Mouse (Mus musculus) liver, embryonic 14.5 days (tissue): ENCODE measurements around the gene Gusb. TPM values are rescaled to one million over a fixed set of nuclear protein-coding genes. Genes with fewer than 3 reads are reported as not detected.

Experiments
- ATAC-seq: fragments of 200-750 bp; cut with Nextera tagmentation; 2 replicates; pipeline ENCODE4 v1.8.0; 2017; ENCODE audit warnings: moderate number of reproducible peaks, mild to moderate bottlenecking, moderate library complexity; ENCODE audit not compliant: insufficient read depth
- DNase-seq, 3 experiments: peaks; one replicate each; pipeline ENCODE4 v3.0.0-alpha.2; 2012 to 2013; ENCODE audit warnings: low read depth in 3 of 3, low spot score in 3 of 3
- H3K27ac ChIP-seq: fragments of 300-500 bp; sonication (generic); 2 replicates; pipeline ENCODE4 v1.5.1; 2014; ENCODE audit warnings: moderate library complexity, mild to moderate bottlenecking, control low read depth, inconsistent platforms
- H3K27me3 ChIP-seq: fragments of 300-500 bp; sonication (generic); 2 replicates; pipeline ENCODE4 v1.6.1; 2014; ENCODE audit warnings: mild to moderate bottlenecking, low read length, moderate library complexity; ENCODE audit not compliant: control insufficient read depth, insufficient read depth
- H3K36me3 ChIP-seq: fragments of 300-500 bp; sonication (generic); replicated peaks from 2 replicates; pipeline ENCODE4 v1.6.1; 2014; ENCODE audit warnings: low read depth; ENCODE audit not compliant: control insufficient read depth, insufficient read depth
- H3K4me1 ChIP-seq, 2 experiments: fragments of 200-500 bp in 1 of 2; fragments of 300-500 bp in 1 of 2; sonication (generic) in 1 of 2; replicated peaks; 2 replicates each; pipeline ENCODE4 v1.6.1; 2012 to 2014; ENCODE audit warnings: antibody characterized with exemption in 1 of 2, inconsistent platforms in 1 of 2, low read length in 1 of 2; ENCODE audit not compliant: control insufficient read depth in 2 of 2, insufficient read depth in 2 of 2
- H3K4me2 ChIP-seq: fragments of 300-500 bp; sonication (generic); 2 replicates; pipeline ENCODE4 v1.6.1; 2014; ENCODE audit warnings: low read depth, mild to moderate bottlenecking, control low read depth, moderate library complexity
- H3K4me3 ChIP-seq, 2 experiments: fragments of 200-500 bp in 1 of 2; fragments of 300-500 bp in 1 of 2; sonication (generic) in 1 of 2; 2 replicates each; pipeline ENCODE4 v1.5.1; 2012 to 2014; ENCODE audit warnings: low read depth in 2 of 2, low read length in 2 of 2, mild to moderate bottlenecking in 2 of 2, control low read depth in 1 of 2, inconsistent platforms in 1 of 2, moderate library complexity in 1 of 2; ENCODE audit not compliant: insufficient read depth in 1 of 2
- H3K9ac ChIP-seq: fragments of 300-500 bp; sonication (generic); replicated peaks from 2 replicates; pipeline ENCODE4 v1.6.1; 2014; ENCODE audit warnings: mild to moderate bottlenecking, control low read depth, moderate library complexity
- H3K9me3 ChIP-seq: fragments of 300-500 bp; sonication (generic); 2 replicates; pipeline ENCODE4 v1.6.1; 2016; ENCODE audit warnings: low read length, mixed read lengths; ENCODE audit not compliant: control insufficient read depth
- CTCF ChIP-seq: IDR thresholded peaks from 2 replicates; pipeline ENCODE4 v1.5.1; 2016; ENCODE audit warnings: antibody characterized with exemption, low read depth, control low read depth
- EP300 ChIP-seq: IDR thresholded peaks from 2 replicates; pipeline ENCODE4 v1.6.1; 2016; ENCODE audit warnings: antibody characterized with exemption, low read depth
- WGBS: fragments of 180-500 bp; shearing (Covaris S2); extraction: QIAGEN DNeasy Blood & Tissue Kit; methylation state at CpG from one replicate; pipeline ENCODE4 v1.1.7; 2014; ENCODE audit not compliant: insufficient replicate concordance; 5-methylcytosine and 5-hydroxymethylcytosine counted together
- polyA plus RNA-seq, 2 experiments: library from polyadenylated mRNA; depleted of rRNA in 1 of 2; stranded (reverse) in 1 of 2; unstranded in 1 of 2; fragments of >200 nt; fragmentation: Nextera tagmentation in 1 of 2; extraction: Ambion mirVana in 1 of 2; gene quantifications; 2 replicates each; pipeline versions ENCODE4 v1.2.1 to v1.2.3; 2012 to 2014

Gusb gene
- polyA plus RNA-seq, 2 experiments, result 18.7 to 37.9 TPM

DNA sequence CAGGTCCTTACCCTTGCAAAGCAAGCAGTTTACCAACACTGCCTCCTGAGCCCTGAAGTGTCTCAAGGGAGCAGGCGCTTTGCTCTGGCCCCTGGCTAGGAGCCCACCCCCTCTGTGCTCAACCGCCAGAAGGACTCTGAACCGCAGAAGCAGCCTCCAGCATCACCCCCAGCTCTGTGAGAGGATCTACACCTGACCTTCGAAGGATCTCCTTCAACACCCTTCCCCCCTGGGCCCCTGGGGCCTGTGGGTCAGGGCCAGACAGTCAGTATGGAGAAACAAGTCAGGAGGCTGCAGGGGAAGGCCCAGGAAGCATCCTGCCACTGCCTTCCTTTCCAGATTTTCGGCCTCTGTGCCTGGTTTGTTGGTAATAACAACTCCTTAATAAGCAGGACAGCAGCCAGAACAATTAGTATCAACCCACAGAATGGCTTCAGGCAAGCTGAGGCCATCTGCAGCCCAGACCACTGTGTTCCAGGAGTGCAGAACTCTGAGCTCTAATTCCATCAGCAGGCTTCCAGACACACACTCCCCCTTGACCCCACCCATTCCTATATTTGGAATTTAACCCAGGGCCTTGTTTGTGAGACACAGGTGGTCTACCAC lies 18.6 kb upstream of the Gusb start:
- peaks cover 0 to 7% of the 10 kb centered on the region in 2 experiments; a peak in 2 of 4 replicates for H3K4me1 ChIP-seq
- 63% methylated on average over 5 of the region's 5 CpGs for WGBS
- no peak overlapping the region for H3K9ac ChIP-seq
- H3K4me3 ChIP-seq, result no peak overlapping the region
- H3K27ac ChIP-seq, result no peak overlapping the region
- DNase-seq (no peak), ATAC-seq (no peak)
- no peaks in the 10 kb centered on the region for H3K9me3 ChIP-seq
- peak overlapping the region; percentile 8; the same call in 1 of the 2 replicates for H3K4me2 ChIP-seq
- no peaks in the 10 kb centered on the region for H3K36me3 ChIP-seq
- TF ChIP-seq CTCF (no peak), EP300 (no peak)
- H3K27me3 ChIP-seq, result no peaks in the 10 kb centered on the region

DNA sequence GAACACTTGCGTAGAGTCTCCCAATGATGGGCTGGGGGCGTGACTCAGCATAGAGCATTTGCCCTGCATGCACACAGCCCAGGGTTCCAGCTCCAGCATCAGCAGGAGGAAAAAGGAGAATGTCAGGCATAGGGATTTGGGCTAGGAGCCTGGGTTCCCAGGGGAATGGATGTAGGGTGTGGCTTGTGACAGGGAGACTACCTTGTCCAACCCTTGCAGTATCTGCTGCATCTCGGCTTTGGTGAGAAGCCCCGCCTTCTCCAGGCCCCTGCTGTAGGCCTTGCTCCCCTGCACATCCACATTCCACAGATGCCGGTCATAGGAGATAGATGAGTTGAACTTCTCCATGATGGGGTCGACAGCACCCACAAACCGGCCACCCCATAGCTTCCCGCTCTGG lies 16.6 kb upstream of the Gusb start:
- H3K9ac ChIP-seq, result no peak overlapping the region
- no peak overlapping the region for H3K27ac ChIP-seq
- H3K4me2 ChIP-seq, result no peak overlapping the region
- WGBS, result 70% methylated on average over 8 of the region's 8 CpGs
- H3K4me1 ChIP-seq, result peaks cover 0 to 5% of the 10 kb centered on the region in 2 experiments; a peak in 2 of 4 replicates
- no peaks in the 10 kb centered on the region for H3K27me3 ChIP-seq
- DNase-seq (no peak), ATAC-seq (no peak)
- no peaks in the 10 kb centered on the region for H3K9me3 ChIP-seq
- no peak overlapping the region for H3K4me3 ChIP-seq
- H3K36me3 ChIP-seq, result peaks cover 2% of the 10 kb centered on the region; the same call in 1 of the 2 replicates
- TF ChIP-seq EP300 (no peak), CTCF (no peak)

DNA sequence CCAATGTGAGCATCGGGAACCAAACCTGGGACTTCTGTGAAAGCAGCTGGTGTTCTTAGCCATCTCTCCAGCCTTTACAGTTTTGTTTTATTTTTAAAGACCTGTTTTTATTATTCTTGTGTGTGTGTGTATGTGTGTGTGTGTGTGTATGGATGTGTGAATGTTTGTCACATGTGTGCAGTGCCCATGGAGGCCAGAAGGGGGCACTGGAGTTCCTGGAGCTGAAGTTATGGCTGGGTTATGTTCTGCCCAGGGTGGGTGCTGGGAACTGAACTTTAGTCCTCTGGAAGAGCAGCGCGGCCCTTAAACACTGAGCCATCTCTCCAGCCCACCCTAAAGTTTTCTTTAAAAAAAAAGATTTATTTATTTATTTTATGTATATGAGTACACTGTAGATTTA lies 12.3 kb upstream of the Gusb start:
- no peak overlapping the region for H3K4me3 ChIP-seq
- TF ChIP-seq EP300 (no peak), CTCF (peak; percentile 52)
- no peak overlapping the region for H3K4me2 ChIP-seq
- peaks cover 4% of the 10 kb centered on the region; the same call in 1 of the 2 replicates for H3K36me3 ChIP-seq
- 88% methylated on average over 3 of the region's 3 CpGs for WGBS
- DNase-seq (no peak), ATAC-seq (no peak)
- no peaks in the 10 kb centered on the region for H3K4me1 ChIP-seq
- no peak overlapping the region for H3K27ac ChIP-seq
- H3K9ac ChIP-seq, result no peak overlapping the region
- H3K27me3 ChIP-seq, result no peaks in the 10 kb centered on the region
- peaks cover 4% of the 10 kb centered on the region for H3K9me3 ChIP-seq

DNA sequence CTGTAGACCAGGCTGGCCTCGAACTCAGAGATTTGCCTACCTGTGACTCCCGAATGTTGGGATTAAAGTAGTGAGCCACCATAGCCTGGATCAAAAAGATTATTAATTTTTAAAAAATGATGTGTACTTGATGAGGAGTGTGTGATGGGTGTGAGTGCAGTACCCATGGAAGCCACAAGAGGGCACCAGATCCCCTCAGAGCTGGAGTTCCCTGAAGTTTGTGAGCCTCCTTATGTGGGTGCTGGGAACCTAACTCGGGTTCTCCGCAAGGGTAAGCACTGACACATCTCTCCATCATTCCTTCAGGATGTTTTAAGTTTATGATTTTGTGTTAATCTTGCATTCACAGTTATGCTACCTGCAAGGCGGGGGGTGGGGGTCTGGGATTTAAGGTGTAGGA lies 8.1 kb upstream of the Gusb start:
- no peak for TF ChIP-seq EP300
- peak; percentile 79 for TF ChIP-seq CTCF
- 75% methylated on average over 5 of the region's 5 CpGs for WGBS
- H3K4me2 ChIP-seq, result no peak overlapping the region
- ATAC-seq (no peak), DNase-seq (no peak)
- H3K4me1 ChIP-seq, result no peaks in the 10 kb centered on the region
- no peak overlapping the region for H3K9ac ChIP-seq
- no peak overlapping the region for H3K4me3 ChIP-seq
- H3K27ac ChIP-seq, result no peak overlapping the region
- peaks cover 4% of the 10 kb centered on the region for H3K9me3 ChIP-seq
- H3K27me3 ChIP-seq, result no peaks in the 10 kb centered on the region
- H3K36me3 ChIP-seq, result peaks cover 4% of the 10 kb centered on the region; the same call in 1 of the 2 replicates

DNA sequence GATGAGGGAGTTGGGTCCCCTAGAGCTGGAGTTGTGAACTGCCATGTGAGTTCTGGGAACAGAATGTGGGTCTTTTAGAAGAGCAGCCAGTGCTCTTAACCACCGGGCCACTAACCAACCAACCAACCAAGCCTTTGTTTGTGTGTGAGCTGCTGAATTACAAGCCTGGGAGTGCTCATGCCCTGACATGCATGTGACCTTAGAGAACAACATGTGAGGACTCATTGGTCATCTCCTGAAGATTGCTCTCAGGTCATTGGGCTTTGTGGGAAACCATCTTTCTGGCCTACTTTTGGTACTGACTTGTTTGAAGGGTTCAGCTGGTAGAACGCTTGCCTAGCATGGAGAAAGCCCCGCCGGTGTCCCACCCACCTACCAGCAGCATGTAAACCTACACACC lies 6.9 kb upstream of the Gusb start:
- Histone ChIP-seq H3K9ac (no peak overlapping the region), H3K27me3 (no peaks in the 10 kb centered on the region), H3K4me3 (no peak overlapping the region), H3K4me2 (no peak overlapping the region), H3K36me3 (peaks cover 2% of the 10 kb centered on the region; the same call in 1 of the 2 replicates), H3K27ac (no peak overlapping the region), H3K4me1 (no peaks in the 10 kb centered on the region), H3K9me3 (peaks cover 4% of the 10 kb centered on the region)
- TF ChIP-seq EP300, result no peak
- 82% methylated on average over 4 of the region's 4 CpGs for WGBS
- ATAC-seq, result no peak
- DNase-seq, result no peak
